Mouse (Mus musculus): ENCODE data around the gene Dnah2. TPM values are rescaled to one million over a fixed set of nuclear protein-coding genes. Genes with fewer than 3 reads are reported as not detected.

The Dnah2 gene
- polyA plus RNA-seq, 1 experiment from 2014 or later, result 3.1 TPM

DNA sequence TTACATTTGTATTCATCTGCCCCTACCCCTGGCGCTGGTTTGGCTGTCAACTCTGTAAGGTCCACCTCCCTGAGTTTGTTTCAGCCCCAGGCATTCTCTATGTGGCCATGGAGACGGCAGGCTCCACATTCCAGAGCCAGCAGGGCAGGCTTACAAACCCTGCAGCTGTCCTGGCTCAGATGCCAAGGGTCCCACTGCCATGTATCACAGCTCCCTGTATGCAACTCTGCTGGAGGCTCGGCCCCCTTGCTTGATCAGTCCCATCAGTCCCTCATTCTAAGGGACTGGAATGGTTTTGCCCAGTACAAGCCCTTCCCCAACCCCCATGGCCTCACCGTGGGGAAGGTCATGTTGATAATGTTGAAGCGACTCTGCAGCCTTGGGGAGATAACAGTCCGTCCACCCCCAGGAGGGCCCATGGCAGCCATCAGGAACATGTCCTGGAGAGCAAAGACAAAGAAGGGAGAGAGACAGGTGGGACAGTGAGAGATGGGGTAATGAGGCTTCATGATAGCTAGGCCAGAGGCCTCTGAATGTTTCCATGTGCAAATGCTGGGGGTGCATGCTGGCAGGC is 91.8 kb downstream of the Dnah2 start:
- H3K9ac ChIP-seq (replicated peaks), result no peak overlapping the region
- H3K4me3 ChIP-seq (replicated peaks), result no peak overlapping the region
- no peaks in the 10 kb centered on the region for H3K36me3 ChIP-seq
- H3K4me2 ChIP-seq, result no peak overlapping the region
- 32% methylated on average over 6 of the region's 6 CpGs for WGBS
- H3K9me3 ChIP-seq (replicated peaks), result no peaks in the 10 kb centered on the region
- peaks cover 9% of the 10 kb centered on the region for H3K4me1 ChIP-seq
- no peak for ATAC-seq (ENCODE audit: low FRiP score)
- H3K27ac ChIP-seq (replicated peaks), result peak overlapping the region; percentile 42; the same call in 1 of the 2 replicates
- no peaks in the 10 kb centered on the region for H3K27me3 ChIP-seq (replicated peaks)

DNA sequence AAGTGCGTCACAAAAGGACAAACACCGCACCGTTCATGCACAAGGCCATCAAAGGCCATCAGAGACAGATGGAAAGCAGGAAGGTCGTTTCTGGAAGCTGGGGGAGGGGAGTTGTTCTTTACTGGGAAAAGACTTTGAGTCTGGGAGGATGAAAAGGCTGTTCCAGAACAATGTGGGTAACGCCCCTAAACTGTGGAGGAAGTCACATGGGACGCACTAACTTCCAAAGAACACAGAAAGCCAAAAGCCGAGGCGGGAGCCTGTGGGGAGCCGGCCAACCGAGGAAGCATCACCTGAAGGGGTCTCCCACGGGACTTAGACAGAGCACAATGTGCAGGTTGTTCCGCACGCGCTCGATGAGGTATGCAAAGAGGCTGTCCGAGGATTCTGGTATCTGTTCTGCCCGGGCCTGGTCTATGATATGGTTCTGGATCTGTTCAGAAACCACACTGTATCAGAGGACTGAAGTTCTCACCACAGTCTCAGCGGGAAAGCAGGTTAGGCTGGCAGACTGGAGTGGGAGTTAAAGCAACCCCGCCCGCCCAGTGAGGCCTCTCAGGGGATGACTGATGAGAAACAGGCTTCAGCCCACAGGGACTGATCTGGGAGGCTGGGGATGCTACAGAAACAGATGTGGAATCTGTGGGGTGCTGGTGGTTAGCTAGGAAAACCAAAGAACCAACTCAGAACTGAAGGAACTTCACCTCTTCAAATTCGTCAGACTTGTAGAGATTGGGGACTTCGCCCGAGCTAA is 96.6 kb downstream of the Dnah2 start:
- H3K36me3 ChIP-seq, result no peaks in the 10 kb centered on the region
- H3K4me1 ChIP-seq, result peaks cover 14% of the 10 kb centered on the region
- 57% methylated on average over 23 of the region's 23 CpGs for WGBS
- no peak overlapping the region for H3K27ac ChIP-seq (replicated peaks)
- no peak overlapping the region for H3K9ac ChIP-seq (replicated peaks)
- H3K9me3 ChIP-seq (replicated peaks), result no peaks in the 10 kb centered on the region
- H3K27me3 ChIP-seq (replicated peaks), result no peaks in the 10 kb centered on the region
- no peak for ATAC-seq (ENCODE audit: low FRiP score)
- H3K4me3 ChIP-seq (replicated peaks), result no peak overlapping the region
- no peak overlapping the region for H3K4me2 ChIP-seq

DNA sequence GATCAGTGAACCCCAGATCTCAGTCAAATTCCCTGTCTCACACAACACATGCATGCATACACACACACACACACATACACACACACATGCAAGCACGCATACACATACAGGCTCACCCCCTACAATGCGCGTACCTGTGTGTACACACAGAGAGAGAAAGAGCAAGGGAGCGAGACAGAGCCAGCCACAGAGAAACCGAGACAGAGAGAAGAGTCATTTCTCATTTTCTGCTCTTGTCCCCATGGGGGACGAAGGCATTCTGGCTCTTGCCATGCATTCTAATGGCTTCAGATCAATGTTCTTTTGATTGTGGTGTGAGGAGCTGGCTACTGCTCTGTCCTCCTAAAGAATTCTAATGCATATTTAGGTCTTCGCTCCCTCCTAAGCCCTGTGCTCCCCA is 101.6 kb downstream of the Dnah2 start:
- H3K4me3 ChIP-seq (replicated peaks), result no peak overlapping the region
- no peaks in the 10 kb centered on the region for H3K9me3 ChIP-seq (replicated peaks)
- no peak overlapping the region for H3K27ac ChIP-seq (replicated peaks)
- no peak overlapping the region for H3K9ac ChIP-seq (replicated peaks)
- H3K36me3 ChIP-seq, result no peaks in the 10 kb centered on the region
- no peaks in the 10 kb centered on the region for H3K27me3 ChIP-seq (replicated peaks)
- peaks cover 10% of the 10 kb centered on the region; the same call in 1 of the 2 replicates for H3K4me1 ChIP-seq
- 65% methylated on average over 7 of the region's 7 CpGs for WGBS
- no peak for ATAC-seq (ENCODE audit: low FRiP score)
- no peak overlapping the region for H3K4me2 ChIP-seq

DNA sequence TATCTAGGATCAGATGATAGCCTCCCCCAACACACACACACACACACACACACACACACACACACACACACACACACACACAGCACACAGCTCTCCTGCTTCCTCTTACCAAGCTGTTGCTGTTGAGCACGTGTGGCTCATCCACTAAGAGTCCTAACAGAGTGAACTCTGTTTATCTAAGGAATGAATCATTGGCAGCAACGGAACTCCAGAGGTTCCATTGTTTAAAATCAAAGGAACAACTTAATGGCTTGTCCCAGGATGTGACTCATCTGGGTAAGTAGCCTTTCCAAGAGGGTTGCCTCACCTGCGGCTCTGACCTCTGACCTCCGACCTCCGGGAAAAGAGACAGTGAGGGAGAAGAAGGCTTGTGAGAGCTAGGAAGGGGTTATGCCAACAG is 105.6 kb downstream of the Dnah2 start:
- no peaks in the 10 kb centered on the region for H3K27me3 ChIP-seq (replicated peaks)
- ATAC-seq (ENCODE audit: low FRiP score), result no peak

DNA sequence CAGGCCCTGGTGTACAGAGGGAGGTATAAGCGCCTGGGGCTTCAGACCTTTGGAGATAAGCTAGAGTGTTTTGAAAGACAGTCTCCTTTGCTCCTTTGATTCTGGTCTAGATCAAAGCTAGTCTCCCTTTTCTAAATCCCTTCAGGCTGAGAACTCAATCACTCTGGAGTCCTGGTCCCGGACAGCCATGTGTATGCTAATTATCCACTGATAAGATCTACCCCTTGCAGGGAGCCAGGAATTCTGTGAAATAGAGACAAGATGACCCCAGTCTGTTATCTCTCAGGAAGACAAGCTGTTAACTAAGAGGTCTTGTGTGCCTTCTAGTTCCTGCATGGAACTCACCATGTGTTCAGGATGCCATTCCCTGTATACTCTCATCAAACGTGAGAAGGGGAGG is 111.6 kb downstream of the Dnah2 start:
- Histone ChIP-seq H3K27ac (replicated peaks) (no peak overlapping the region), H3K4me2 (no peak overlapping the region), H3K27me3 (replicated peaks) (no peaks in the 10 kb centered on the region), H3K36me3 (no peaks in the 10 kb centered on the region), H3K9ac (replicated peaks) (no peak overlapping the region), H3K4me3 (replicated peaks) (no peak overlapping the region), H3K9me3 (replicated peaks) (no peaks in the 10 kb centered on the region), H3K4me1 (peaks cover 1% of the 10 kb centered on the region; the same call in 1 of the 2 replicates)
- ATAC-seq (ENCODE audit: low FRiP score), result no peak
- WGBS, result 83% methylated on average over 3 of the region's 3 CpGs

More for the DNA sequence above, 105.6 kb downstream of the Dnah2 start:
- H3K9me3 ChIP-seq (replicated peaks), result no peaks in the 10 kb centered on the region
- 48% methylated on average over 5 of the region's 5 CpGs for WGBS
- H3K9ac ChIP-seq (replicated peaks), result no peak overlapping the region
- no peak overlapping the region for H3K4me3 ChIP-seq (replicated peaks)
- H3K4me2 ChIP-seq, result no peak overlapping the region
- H3K27ac ChIP-seq (replicated peaks), result no peak overlapping the region
- H3K36me3 ChIP-seq, result no peaks in the 10 kb centered on the region
- H3K4me1 ChIP-seq, result 0 out of 2 replicates have a peak, but pooled peaks cover 6% of the 10 kb centered on the region

DNA sequence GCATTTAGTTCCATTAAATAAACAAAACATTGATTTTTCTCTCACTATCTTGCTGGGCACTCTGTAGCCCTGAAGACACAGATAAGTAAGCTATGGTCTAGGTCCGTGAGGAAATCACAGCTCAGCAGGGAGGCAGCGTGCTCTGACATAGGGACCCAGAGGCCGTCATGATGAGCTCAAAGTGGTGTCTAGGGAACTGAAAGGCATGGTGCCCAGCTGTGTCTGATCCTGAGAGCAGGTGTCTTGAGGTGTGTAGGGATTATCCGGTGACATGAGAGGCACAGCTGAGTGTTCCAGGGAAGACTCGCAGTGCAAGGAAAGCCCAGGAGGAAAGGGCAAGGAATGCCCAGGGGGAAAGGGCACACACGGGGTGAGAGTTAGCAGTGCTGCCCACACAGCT is 115.7 kb downstream of the Dnah2 start:
- Histone ChIP-seq H3K4me3 (replicated peaks) (no peak overlapping the region), H3K36me3 (no peaks in the 10 kb centered on the region), H3K4me1 (peaks cover 3% of the 10 kb centered on the region; the same call in 1 of the 2 replicates), H3K9me3 (replicated peaks) (no peaks in the 10 kb centered on the region), H3K27me3 (replicated peaks) (no peaks in the 10 kb centered on the region), H3K9ac (replicated peaks) (no peak overlapping the region), H3K4me2 (no peak overlapping the region), H3K27ac (replicated peaks) (no peak overlapping the region)
- WGBS, result 70% methylated on average over 6 of the region's 6 CpGs
- no peak for ATAC-seq (ENCODE audit: low FRiP score)

DNA sequence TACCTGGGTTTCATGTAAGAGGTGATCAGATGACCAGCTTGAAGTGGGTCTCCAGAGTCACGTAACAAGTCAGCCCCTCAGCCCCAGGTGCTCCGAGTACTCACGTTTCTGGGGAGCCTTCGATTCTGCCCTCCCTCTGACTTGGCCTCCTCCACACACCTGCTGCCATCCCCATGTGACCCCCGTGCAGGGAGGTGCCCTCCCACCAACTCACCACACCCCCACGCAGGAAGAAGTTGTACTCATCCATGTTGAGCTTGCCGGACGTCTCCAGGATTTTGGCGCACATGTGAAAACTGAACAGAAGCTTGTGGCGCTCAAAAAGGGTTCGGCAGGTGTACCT is 116.3 kb downstream of the Dnah2 start:
- H3K27me3 ChIP-seq (replicated peaks), result no peaks in the 10 kb centered on the region
- H3K4me2 ChIP-seq, result no peak overlapping the region
- H3K9ac ChIP-seq (replicated peaks), result no peak overlapping the region
- no peak for ATAC-seq (ENCODE audit: low FRiP score)
- no peaks in the 10 kb centered on the region for H3K36me3 ChIP-seq
- no peak overlapping the region for H3K4me3 ChIP-seq (replicated peaks)
- 79% methylated on average over 11 of the region's 11 CpGs for WGBS
- peaks cover 3% of the 10 kb centered on the region; the same call in 1 of the 2 replicates for H3K4me1 ChIP-seq
- no peak overlapping the region for H3K27ac ChIP-seq (replicated peaks)
- H3K9me3 ChIP-seq (replicated peaks), result no peaks in the 10 kb centered on the region

DNA sequence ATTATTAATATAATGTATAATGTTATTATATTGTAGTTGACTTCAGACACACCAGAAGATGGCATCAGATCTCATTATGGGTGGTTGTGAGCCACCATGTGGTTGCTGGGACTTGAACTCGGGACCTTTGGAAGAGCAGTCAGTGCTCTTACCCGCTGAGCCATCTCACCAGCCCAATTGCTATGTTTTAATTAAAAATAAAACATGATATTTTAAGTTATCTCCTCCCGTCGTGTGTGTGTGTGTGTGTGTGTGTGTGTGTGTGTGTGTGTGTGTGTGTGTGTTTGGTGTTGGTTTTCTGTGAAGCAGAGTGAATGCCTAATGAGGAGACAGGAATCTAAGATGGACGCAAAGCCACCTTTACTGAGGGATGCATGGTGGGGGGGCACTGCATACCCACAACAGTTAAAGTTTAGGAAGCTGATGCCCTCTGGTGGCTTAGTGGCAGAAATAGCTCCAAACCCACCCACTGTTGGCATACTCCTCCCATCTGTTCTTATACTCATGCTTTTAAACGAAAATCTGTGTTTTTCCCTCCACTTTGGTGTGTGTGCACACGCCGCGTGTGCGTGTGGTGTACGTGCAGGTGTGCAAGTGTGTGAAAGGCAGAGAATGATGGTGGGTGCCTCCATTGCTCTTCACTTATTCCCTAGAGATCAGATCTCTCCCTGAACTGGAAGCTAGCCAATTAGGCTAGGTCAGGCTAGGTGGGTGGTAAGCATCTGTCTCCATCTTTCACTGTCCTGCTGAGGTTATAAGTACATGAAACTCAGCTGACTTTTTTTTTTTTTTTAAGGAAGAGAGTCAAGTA is 116.9 kb downstream of the Dnah2 start:
- 32% methylated on average over 11 of the region's 11 CpGs for WGBS
- no peak overlapping the region for H3K4me3 ChIP-seq (replicated peaks)
- no peaks in the 10 kb centered on the region for H3K27me3 ChIP-seq (replicated peaks)
- peak; percentile 74 for ATAC-seq (ENCODE audit: low FRiP score)
- H3K9me3 ChIP-seq (replicated peaks), result no peaks in the 10 kb centered on the region
- H3K4me1 ChIP-seq, result peaks cover 3% of the 10 kb centered on the region; the same call in 1 of the 2 replicates
- H3K27ac ChIP-seq (replicated peaks), result no peak overlapping the region
- peak overlapping the region; percentile 31; the same call in 1 of the 2 replicates for H3K4me2 ChIP-seq
- H3K36me3 ChIP-seq, result no peaks in the 10 kb centered on the region
- H3K9ac ChIP-seq (replicated peaks), result no peak overlapping the region

DNA sequence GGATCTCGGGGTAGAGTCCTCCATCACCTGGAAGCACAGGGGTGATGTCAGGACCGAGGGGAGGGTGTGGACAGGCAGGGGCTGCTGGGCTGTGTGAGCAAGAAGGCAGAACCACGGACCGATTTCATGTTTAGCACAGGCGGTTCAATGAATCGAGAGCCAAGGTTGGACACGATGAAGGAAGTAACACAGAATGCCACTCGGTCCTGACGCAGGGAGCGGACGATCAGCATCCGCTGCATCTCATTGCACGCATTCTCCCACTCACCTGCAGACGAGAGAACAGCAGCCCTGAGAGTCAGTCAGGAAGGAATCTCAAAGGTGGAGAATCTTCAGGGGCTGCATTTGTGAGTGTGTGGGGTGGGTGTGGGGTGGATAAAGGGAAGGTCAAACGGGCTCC is 118.3 kb downstream of the Dnah2 start:
- 88% methylated on average over 15 of the region's 15 CpGs for WGBS

DNA sequence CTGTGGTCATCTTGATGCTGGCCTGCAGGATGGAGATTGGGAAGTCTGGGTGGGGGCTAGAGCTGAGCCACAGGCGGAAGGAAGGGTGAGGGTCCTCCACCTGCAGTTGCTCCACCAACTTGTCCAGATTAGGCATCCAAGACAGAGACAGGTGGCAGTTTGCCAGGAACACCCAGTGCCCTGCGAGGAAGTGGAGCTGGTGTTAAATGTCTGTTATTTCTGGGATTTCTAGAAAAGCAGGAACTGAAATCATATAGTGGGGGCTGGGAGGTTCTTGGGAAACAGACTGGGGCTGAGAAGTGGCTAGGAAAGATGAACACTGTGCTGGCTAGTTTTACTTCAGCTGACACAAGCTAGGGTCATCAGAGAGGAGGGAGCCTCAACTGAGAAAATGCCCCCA is 119.6 kb downstream of the Dnah2 start:
- WGBS, result 61% methylated on average over 2 of the region's 2 CpGs

More for the DNA sequence above, 118.3 kb downstream of the Dnah2 start:
- no peaks in the 10 kb centered on the region for H3K9me3 ChIP-seq (replicated peaks)
- no peak for ATAC-seq (ENCODE audit: low FRiP score)
- H3K4me2 ChIP-seq, result no peak overlapping the region
- no peak overlapping the region for H3K27ac ChIP-seq (replicated peaks)
- H3K36me3 ChIP-seq, result no peaks in the 10 kb centered on the region
- H3K4me1 ChIP-seq, result peaks cover 3% of the 10 kb centered on the region; the same call in 1 of the 2 replicates
- no peak overlapping the region for H3K9ac ChIP-seq (replicated peaks)
- H3K4me3 ChIP-seq (replicated peaks), result no peak overlapping the region
- H3K27me3 ChIP-seq (replicated peaks), result no peaks in the 10 kb centered on the region

DNA sequence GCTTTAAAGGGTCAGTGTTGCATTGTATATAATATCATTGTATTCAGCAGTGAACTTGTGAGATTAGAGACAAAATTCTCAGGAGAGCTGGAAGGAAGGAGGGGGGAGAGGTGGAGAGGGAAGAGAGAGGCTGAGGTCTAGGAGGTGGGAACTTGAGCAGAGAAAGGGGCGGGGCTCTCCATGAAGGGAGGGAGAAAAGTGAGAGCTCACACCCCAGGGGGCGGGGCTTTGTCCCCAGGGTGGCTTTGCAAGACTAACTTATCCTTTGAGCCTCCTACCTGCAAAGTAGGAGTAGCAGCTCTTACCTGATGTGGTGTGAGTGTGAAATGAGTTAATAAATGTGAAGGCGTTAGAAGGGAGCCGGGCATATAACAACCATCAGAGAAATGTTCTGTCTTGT is 120.2 kb downstream of the Dnah2 start:
- Histone ChIP-seq H3K27me3 (replicated peaks) (no peaks in the 10 kb centered on the region), H3K4me2 (no peak overlapping the region), H3K4me1 (peaks cover 3% of the 10 kb centered on the region; the same call in 1 of the 2 replicates), H3K4me3 (replicated peaks) (no peak overlapping the region), H3K9ac (replicated peaks) (no peak overlapping the region), H3K27ac (replicated peaks) (no peak overlapping the region), H3K9me3 (replicated peaks) (no peaks in the 10 kb centered on the region), H3K36me3 (no peaks in the 10 kb centered on the region)
- no peak for ATAC-seq (ENCODE audit: low FRiP score)
- 33% methylated on average over 4 of the region's 4 CpGs for WGBS

More for the DNA sequence above, 119.6 kb downstream of the Dnah2 start:
- H3K9me3 ChIP-seq (replicated peaks), result no peaks in the 10 kb centered on the region
- H3K36me3 ChIP-seq, result no peaks in the 10 kb centered on the region
- H3K27me3 ChIP-seq (replicated peaks), result no peaks in the 10 kb centered on the region
- no peak for ATAC-seq (ENCODE audit: low FRiP score)
- no peak overlapping the region for H3K9ac ChIP-seq (replicated peaks)
- no peak overlapping the region for H3K27ac ChIP-seq (replicated peaks)
- H3K4me3 ChIP-seq (replicated peaks), result no peak overlapping the region
- H3K4me1 ChIP-seq, result peaks cover 3% of the 10 kb centered on the region; the same call in 1 of the 2 replicates
- no peak overlapping the region for H3K4me2 ChIP-seq

All from neural tube, embryonic 15.5 days (tissue).